Mouse (Mus musculus): ENCODE results near the gene Rft1. TPM values are rescaled to one million over a fixed set of nuclear protein-coding genes. Genes with fewer than 3 reads are reported as not detected.

Gene Rft1
- polyA plus RNA-seq, 1 experiment from 2014 or later: 14.7 TPM

DNA sequence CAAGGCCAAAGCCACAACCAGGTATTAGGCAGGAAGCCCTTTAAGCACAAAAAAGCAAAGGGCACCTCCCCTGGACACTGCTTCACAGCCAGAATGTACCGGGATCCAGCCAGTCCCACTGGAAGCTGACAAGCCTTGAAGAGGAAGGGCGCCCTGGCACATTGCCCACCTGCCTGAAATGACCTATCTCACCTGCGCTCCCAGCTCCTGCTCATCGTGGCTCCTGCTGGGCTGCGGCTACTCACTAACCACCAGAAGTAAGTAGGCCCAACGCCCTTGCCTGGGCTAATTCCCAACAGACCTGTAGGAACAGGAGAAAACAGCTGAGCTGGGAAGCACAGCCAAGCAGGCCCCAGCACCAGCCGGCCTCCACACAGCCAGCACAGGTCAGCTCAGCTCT, 32.0 kb upstream of the Rft1 start:
- DNase-seq (ENCODE audit: extremely low spot score, low spot score): no peak
- Histone ChIP-seq H3K4me1 (peaks cover 38% of the 10 kb centered on the region), H3K27me3 (ENCODE audit: poor library complexity, severe bottlenecking) (peaks cover 36% of the 10 kb centered on the region), H3K36me3 (replicated peaks) (no peaks in the 10 kb centered on the region), H3K27ac (no peak overlapping the region), H3K9me3 (no peaks in the 10 kb centered on the region), H3K4me3 (no peak overlapping the region)
- 84% methylated on average over 7 of the region's 7 CpGs for whole genome bisulfite sequencing

DNA sequence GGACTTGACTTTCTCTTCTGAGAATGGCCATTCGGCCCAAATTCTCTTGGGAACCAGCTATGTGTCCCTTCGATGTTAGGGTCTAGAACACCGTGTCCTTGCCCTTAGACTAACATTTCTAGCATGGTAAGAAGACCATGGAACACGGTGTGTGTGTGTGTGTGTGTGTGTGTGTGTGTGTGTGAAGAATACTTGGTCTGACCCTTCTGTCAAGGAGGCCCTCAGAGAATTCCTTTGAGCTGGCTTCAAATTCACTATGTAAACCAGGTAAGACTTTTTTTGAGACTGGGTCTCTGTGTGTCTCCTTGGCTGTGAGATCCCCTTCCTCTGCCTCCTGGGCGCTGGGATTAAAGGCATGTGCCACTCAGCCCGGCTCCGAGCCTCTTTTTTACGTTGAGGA, 31.6 kb upstream of the Rft1 start:
- H3K9me3 ChIP-seq: no peaks in the 10 kb centered on the region
- peaks cover 40% of the 10 kb centered on the region for H3K27me3 ChIP-seq (ENCODE audit: poor library complexity, severe bottlenecking)
- DNase-seq (ENCODE audit: extremely low spot score, low spot score): no peak
- no peak overlapping the region for H3K4me3 ChIP-seq
- peaks cover 38% of the 10 kb centered on the region for H3K4me1 ChIP-seq
- WGBS: 92% methylated on average over 8 of the region's 8 CpGs
- H3K27ac ChIP-seq: no peak overlapping the region
- no peaks in the 10 kb centered on the region for H3K36me3 ChIP-seq (replicated peaks)

DNA sequence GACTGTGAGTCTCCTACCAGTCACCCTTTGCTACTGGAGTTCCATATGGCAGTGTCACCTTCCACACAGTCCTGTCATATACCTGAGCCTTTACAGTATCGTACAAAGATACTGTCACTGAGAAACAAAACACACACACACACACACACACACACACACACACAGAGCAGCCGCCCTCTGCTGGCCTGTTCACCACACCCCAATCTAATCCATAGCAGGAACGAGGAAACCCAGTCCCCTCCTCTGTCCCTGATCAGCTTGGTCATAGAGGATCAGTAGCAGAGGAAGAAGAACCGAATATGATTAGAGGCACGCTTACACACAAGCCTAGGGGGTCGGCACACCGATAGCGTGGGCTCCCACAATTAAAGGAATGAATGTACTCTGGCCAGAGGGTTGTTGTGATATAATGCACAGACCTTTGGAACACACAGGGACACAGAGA, 29.9 kb upstream of the Rft1 start:
- Histone ChIP-seq H3K9me3 (no peaks in the 10 kb centered on the region), H3K27ac (no peak overlapping the region), H3K36me3 (replicated peaks) (no peaks in the 10 kb centered on the region), H3K27me3 (ENCODE audit: poor library complexity, severe bottlenecking) (peaks cover 41% of the 10 kb centered on the region), H3K4me3 (0 out of 2 replicates have a peak overlapping the region, but pooled peaks have one; percentile 58), H3K4me1 (peaks cover 39% of the 10 kb centered on the region)
- no peak for DNase-seq (ENCODE audit: extremely low spot score, low spot score)
- WGBS: 66% methylated on average over 8 of the region's 8 CpGs

DNA sequence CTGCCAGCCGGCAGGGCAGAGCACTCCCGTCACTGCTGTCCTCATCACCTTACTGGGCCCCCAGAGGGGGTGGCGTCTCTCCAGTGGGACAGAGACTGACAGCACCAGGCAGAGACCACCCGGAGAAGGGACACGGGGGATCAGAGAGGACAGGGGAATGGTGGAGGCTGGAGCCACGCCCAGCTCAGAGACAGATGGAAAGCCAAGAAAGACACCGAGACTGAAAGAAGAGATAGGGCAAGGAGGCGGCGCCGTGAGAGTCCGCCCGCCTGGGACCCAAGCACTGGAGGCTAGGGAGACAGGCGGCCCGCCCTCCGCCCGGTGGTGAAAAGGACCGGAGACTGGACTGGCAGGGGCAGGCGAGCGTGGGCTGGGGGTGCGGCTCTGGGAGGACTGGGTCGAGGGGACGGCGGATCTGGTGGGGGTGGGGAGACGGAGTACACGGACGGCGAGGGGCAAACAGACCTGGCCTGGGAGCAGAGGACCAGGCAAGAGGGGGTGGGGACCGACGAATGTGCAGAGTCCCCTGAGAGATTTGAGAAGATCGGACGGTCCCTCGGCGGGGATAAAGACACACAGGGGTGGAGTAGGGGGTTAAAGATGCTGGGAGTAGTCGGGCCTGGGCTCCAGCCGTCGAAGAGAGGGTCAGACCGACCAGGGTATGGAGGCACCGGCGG, 28.9 kb upstream of the Rft1 start:
- peaks cover 45% of the 10 kb centered on the region for H3K4me1 ChIP-seq
- DNase-seq (ENCODE audit: extremely low spot score, low spot score): peak; percentile 48
- H3K9me3 ChIP-seq: no peaks in the 10 kb centered on the region
- peak overlapping the region; percentile 73 for H3K27ac ChIP-seq
- H3K4me3 ChIP-seq: peak overlapping the region; percentile 58
- no peaks in the 10 kb centered on the region for H3K36me3 ChIP-seq (replicated peaks)
- WGBS: under 1% methylated on average over 39 of the region's 39 CpGs
- H3K27me3 ChIP-seq (ENCODE audit: poor library complexity, severe bottlenecking): peaks cover 41% of the 10 kb centered on the region

DNA sequence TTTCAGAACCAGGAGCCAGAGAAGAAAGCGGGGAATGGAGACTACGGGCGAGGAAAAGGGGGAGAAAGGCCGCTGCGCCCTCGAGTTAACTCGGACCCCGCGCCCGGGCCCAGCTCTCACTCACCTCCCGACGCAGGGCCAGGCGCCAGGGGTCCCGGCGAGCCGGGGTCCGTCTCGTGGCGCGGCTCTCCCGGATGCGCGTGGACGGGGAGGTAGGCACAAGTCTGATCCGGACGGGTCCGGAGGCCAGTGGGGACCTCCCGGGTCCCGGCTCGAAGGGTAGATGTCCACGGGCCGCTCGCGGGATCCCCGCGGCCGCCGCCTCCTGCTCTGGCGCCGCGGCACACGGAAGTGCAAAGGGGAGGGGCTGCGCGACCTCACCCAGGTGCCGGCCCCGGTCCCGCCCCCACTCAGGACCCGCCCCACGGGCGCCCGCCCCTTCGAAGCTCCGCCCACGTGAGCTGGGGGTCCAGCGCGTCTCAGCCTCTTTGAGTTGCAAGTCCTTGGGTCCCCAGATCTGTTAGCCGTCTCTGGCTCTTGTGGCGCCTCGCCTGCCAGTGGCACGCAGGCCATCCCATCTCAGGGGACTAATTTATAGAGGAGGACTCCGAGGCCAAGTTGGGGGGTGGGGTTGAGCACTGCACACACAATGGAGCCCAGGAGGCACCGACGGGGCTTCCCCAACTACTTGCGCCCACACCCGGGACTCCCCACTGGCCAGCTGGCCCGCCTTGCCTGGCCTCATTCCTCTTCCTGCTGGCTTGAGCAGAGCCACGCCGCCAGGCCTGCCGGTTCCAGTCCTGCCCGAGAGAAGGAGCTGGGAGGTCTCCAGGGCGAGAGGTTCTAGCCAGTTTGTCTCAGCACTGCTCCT, 28.1 kb upstream of the Rft1 start, which contains the start of gene Prkcd:
Gene Prkcd, minus strand, starts transcription at position 355 of the 871 bp plus-strand sequence.
- Histone ChIP-seq H3K36me3 (replicated peaks) (no peaks in the 10 kb centered on the region), H3K9me3 (no peaks in the 10 kb centered on the region), H3K27me3 (ENCODE audit: poor library complexity, severe bottlenecking) (peaks cover 41% of the 10 kb centered on the region), H3K4me1 (peaks cover 51% of the 10 kb centered on the region), H3K4me3 (peak within 1 kb of the TSS; percentile 58), H3K27ac (peak within 1 kb of the TSS; percentile 73)
- WGBS: 1% methylated on average over 71 of the region's 71 CpGs
- DNase-seq (ENCODE audit: extremely low spot score, low spot score): peak; percentile 70

DNA sequence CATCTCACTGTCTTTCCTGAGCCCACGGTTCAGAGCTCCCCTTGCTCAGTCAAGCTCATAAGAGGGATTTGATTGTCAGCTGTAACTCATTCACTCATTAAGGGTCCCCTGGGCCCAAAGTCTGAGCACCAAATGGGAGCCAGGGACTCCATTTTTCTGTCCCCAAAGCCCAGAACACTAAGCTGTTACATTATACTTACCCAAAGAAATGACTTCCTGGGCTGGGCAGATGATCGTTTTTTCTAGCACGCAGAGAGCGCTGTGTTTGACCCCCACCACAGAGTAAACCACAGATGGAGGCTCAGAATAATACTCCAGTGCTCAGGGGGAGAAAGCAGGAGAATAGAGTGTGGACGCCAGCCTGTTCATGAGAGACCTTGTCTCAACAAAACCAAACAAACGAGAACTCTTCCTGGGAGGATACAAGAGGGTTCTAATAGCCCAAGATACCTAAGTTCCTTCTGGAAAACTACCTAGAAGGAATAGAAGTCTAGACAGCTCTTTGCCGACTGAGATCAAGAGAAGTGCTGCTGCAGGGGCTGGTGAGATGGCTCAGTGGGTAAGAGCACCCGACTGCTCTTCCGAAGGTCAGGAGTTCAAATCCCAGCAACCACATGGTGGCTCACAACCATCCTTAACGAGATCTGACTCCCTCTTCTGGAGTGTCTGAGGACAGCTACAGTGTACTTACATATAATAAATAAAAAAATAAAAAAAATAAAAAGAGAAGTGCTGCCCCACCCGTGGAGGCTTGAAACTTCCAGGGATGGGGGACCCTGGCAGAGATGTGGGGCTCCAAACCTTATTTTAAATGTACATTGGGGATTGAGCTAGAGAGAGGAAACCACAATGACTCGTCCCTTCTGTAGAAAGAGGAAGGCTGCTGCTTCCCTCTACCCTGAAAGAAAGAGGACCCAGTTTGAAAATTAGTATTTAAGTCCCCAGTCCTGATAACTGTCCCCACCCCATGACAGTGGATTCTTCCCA, 27.1 kb upstream of the Rft1 start:
- 65% methylated on average over 12 of the region's 12 CpGs for WGBS
- Histone ChIP-seq H3K27ac (peak overlapping the region; percentile 73), H3K4me1 (peaks cover 56% of the 10 kb centered on the region), H3K4me3 (peak overlapping the region; percentile 58), H3K36me3 (replicated peaks) (no peaks in the 10 kb centered on the region), H3K9me3 (no peaks in the 10 kb centered on the region), H3K27me3 (ENCODE audit: poor library complexity, severe bottlenecking) (peaks cover 41% of the 10 kb centered on the region)
- no peak for DNase-seq (ENCODE audit: extremely low spot score, low spot score)

DNA sequence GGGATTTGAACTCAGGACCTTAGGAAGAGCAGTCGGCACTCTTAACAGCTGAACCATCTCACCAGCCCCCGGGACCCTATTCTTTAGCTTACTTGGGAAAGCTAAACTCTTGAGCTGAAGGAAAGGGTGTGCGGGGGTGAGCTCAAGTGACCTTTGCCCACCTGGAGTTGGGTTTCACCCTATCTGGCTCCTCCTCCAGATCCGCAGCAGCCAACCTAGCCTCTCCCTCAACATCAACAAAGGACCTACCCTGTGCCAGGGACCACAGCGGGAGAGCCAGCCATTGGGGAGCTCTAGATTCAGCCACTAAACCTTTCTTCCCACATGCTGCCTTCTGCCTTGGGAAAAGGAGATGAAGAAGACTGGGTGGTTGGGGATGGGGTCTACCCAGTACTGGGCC, 25.9 kb upstream of the Rft1 start:
- DNase-seq (ENCODE audit: extremely low spot score, low spot score): no peak
- H3K36me3 ChIP-seq (replicated peaks): no peaks in the 10 kb centered on the region
- WGBS: 84% methylated on average over 5 of the region's 5 CpGs
- no peak overlapping the region for H3K4me3 ChIP-seq
- H3K27ac ChIP-seq: no peak overlapping the region
- peaks cover 41% of the 10 kb centered on the region for H3K27me3 ChIP-seq (ENCODE audit: poor library complexity, severe bottlenecking)
- H3K4me1 ChIP-seq: peaks cover 62% of the 10 kb centered on the region
- H3K9me3 ChIP-seq: no peaks in the 10 kb centered on the region

DNA sequence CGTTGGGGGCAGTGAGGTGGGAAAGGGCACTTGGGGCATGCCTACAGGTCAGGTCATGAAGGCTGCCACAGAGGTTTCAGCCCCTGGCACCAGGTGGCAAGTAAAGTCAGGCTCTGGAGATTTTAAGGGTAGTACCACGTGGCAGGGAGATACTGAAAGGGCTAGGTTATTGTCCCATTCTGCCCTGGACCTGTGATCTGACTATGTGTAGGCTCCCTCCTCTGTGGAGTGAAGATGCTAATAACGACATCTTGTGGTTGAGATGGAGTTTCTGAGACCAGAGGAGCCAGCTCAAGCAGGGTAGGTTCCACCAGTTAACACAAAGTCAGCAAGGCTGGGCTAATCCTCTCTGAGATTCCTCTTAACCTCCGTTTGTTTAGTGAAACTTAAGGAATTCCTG, 24.3 kb upstream of the Rft1 start:
- Histone ChIP-seq H3K27ac (no peak overlapping the region), H3K36me3 (replicated peaks) (no peaks in the 10 kb centered on the region), H3K4me1 (peaks cover 48% of the 10 kb centered on the region), H3K4me3 (no peak overlapping the region), H3K9me3 (no peaks in the 10 kb centered on the region), H3K27me3 (ENCODE audit: poor library complexity, severe bottlenecking) (peaks cover 26% of the 10 kb centered on the region)
- DNase-seq (ENCODE audit: extremely low spot score, low spot score): no peak
- 45% methylated on average over 4 of the region's 4 CpGs for WGBS

DNA sequence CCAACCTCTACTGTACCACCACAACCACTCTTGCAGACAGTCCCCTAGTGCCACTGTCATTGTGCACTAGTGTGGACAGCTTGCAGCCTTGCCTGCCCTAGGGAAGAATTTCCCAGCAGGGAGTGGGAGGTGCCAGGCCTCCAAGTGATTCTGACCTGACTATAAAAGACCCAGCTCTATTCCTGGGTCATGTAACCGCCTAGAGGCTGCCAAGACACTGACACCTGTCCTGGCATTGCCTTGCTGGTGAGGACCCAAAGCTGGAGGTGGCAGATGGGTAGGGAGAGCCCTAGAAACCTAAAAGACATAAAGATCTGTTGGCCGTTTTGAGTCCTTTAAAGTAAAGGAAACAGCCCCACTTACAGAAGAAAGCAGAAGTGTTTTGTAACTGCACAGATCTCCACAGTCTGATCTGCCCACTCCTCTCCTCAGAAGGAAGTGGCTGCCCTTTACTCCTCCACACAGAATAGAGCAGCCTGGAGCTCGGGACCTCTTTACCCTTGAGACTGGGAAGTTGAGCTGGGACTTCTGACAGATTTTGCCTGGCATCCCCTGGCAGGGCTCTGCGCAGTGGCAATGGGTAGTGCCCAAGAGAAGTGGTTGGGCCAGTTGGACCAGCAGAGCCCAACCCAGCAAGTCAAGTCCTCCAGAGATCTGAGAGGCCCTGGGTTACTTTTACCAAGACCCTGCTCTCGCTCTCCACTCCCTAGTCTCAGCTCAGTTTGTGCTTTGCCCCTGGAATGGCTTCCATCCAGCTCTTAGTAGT, 23.2 kb upstream of the Rft1 start:
- Histone ChIP-seq H3K27ac (no peak overlapping the region), H3K36me3 (replicated peaks) (no peaks in the 10 kb centered on the region), H3K4me3 (no peak overlapping the region), H3K9me3 (no peaks in the 10 kb centered on the region), H3K27me3 (ENCODE audit: poor library complexity, severe bottlenecking) (peaks cover 16% of the 10 kb centered on the region), H3K4me1 (peaks cover 37% of the 10 kb centered on the region)
- no peak for DNase-seq (ENCODE audit: extremely low spot score, low spot score)
- WGBS: 74% methylated on average over 5 of the region's 5 CpGs

DNA sequence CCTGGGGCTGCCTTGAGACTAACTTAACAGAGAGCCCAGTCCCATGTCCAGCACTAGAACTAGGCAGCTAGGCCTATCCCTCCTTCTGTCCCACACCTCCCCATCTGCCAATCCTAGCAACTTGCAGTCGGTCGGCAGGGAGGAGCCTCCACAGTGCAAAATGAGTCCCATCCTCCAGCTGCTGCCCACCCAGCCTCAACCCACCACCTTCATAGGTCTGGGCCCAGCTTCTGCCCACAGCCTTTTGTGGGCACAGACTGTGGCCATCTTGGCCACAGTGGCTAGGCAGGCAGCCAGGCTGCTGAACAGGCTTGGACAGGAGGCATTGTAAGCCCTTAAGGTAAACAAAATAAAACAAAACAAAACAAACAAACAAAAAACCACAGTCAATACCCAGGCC, 22.3 kb upstream of the Rft1 start:
- DNase-seq (ENCODE audit: extremely low spot score, low spot score): no peak
- peaks cover 8% of the 10 kb centered on the region for H3K27me3 ChIP-seq (ENCODE audit: poor library complexity, severe bottlenecking)
- no peaks in the 10 kb centered on the region for H3K36me3 ChIP-seq (replicated peaks)
- no peak overlapping the region for H3K4me3 ChIP-seq
- H3K9me3 ChIP-seq: no peaks in the 10 kb centered on the region
- 61% methylated on average over 2 of the region's 2 CpGs for WGBS
- H3K27ac ChIP-seq: no peak overlapping the region
- peaks cover 35% of the 10 kb centered on the region for H3K4me1 ChIP-seq

DNA sequence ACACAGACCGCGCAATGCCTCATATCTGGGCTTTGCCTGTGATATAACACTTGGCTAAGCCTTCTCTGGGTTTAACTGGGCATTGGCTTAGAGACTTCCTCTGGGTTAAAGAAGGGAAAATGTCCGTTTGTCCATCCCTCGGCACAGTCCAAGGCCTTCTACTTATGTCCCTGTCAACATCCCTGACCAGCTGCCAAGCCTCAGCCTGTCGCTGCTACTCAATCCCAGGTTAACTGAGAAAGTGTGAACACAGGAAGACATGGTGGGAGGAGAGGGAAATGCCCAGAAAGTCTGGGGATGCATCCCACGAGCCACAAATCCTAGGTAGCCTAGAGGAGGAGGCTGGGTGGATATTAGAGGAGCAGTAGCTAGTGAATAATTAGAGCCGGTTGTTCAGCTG, 20.5 kb upstream of the Rft1 start:
- 80% methylated on average over 7 of the region's 7 CpGs for WGBS

DNA sequence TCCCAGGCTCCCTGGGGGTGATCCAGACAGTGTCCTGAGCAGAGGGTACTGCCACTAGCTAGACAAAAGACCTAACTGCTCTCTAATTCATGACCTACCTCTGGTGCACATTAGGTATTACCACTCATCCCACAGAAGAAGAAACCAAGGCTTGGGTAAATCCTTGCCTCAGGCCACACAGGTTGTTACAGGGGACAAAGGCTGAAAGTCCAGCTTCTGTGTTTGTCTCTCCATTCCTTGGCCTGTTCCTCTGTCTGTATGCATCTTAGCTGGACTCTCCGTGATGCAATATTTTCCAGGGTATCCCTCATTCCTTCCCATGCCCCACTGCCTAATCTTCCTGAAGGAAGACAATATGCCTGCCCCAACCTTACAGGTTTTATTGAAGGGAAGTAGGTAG, 19.7 kb upstream of the Rft1 start:
- DNase-seq (ENCODE audit: extremely low spot score, low spot score): no peak
- 87% methylated on average over 1 of the region's 1 CpGs for WGBS
- Histone ChIP-seq H3K36me3 (replicated peaks) (no peaks in the 10 kb centered on the region), H3K4me1 (peaks cover 42% of the 10 kb centered on the region), H3K4me3 (no peak overlapping the region), H3K27me3 (ENCODE audit: poor library complexity, severe bottlenecking) (no peaks in the 10 kb centered on the region), H3K27ac (no peak overlapping the region), H3K9me3 (no peaks in the 10 kb centered on the region)

More for the DNA sequence above, 20.5 kb upstream of the Rft1 start:
- Histone ChIP-seq H3K9me3 (no peaks in the 10 kb centered on the region), H3K36me3 (replicated peaks) (no peaks in the 10 kb centered on the region), H3K27ac (peak overlapping the region; percentile 6; the same call in 1 of the 2 replicates), H3K27me3 (ENCODE audit: poor library complexity, severe bottlenecking) (no peaks in the 10 kb centered on the region), H3K4me1 (peaks cover 44% of the 10 kb centered on the region), H3K4me3 (no peak overlapping the region)
- no peak for DNase-seq (ENCODE audit: extremely low spot score, low spot score)

Data from forebrain, embryonic 10.5 days (tissue).